Mouse (Mus musculus) retina, embryonic 14.5 days (tissue): ENCODE results near the gene Nxph3.

Experiments
- DNase-seq: peaks from one replicate; pipeline ENCODE4 v3.0.0-alpha.2; 2015; ENCODE audit warnings: low spot score

The Nxph3 gene

GRCm38 (mm10) chr11:95514298-95514861 lies at the start of gene Nxph3:
Nxph3 (minus strand) TSS chr11:95514570.
- peak; percentile 68 for DNase-seq

GRCm38 (mm10) chr11:95563849-95564248 lies 49.5 kb upstream of the Nxph3 start:
- DNase-seq, result no peak

DNA sequence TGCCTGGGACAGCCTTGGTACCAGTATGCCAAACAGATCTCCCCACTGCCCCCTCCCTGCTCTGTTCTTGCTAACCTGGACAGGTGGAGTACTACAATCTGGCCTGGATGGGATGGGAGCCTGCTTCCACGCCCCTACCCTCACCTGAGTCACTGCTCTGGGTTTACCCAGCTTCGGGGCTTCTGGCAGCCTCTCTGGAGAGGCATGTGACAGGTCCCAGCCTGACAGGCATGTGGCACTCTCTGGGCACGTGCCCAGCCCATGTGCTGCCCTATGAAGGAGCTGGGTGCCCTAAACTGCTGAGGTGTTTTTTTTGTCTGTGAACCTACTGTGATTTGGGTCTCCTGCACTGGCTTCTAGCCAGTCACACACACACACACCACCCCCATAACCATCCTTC lies 46.4 kb upstream of the Nxph3 start:
- DNase-seq, result no peak

DNA sequence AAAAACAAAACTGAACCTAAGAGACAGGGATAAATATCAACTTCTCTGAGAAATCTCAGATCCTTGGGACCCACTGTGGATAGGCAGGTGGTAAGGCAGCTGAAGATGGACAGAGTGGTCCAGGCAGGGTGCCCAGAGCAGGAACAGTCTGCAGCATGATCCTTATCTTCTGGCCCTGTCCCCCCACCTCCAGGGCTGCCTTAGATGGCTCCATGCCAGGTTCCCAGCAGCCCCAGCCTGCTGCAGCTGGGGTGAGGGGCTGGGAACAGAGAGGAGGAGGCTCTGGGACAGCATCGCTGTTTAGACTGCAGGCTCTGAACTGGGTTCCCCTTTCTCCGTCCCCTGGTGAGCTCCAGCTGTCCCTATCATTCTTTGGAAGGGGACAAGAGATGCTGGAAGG lies 45.4 kb upstream of the Nxph3 start:
- no peak for DNase-seq

GRCm38 (mm10) chr11:95557719-95558118 lies 43.3 kb upstream of the Nxph3 start:
- DNase-seq, result no peak

DNA sequence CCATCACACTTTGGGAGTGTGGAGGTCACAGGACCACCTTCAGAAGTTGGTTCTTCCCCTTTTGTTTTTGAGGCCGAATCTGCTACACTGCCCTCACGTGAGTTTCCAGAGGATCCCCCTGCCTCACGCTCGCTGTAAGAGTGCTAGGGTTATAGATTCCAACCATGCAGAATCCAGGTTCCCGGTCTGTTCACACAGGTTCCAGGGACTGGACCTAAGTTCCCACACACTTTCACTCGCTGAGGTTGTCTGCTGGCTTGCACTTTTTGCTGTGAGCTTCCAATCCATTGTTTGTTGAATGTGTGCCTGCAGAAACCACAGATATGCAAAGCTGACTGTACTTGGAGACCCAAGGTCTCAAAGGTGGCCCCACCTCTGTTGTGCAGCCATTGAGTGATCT lies 42.7 kb upstream of the Nxph3 start:
- no peak for DNase-seq

DNA sequence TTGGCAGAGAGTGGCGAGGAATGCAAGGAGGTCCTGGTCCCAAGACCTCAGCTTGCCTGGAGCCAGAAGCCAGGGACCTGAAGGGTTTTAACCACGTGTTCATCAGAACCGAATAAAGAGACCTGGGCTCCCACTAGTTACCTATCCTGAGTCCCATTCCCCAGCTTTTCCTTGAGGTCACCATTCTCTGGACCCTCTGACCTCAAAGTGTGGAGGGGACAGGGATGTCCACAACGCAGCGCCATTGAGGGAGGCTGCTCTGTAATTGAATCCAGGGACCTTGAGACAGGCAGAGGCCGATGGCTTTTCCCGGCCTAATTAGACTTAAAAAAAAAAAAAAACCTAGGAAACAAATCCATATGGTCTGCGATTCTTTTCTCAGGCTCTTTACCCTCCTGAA lies 40.9 kb upstream of the Nxph3 start:
- DNase-seq, result no peak

DNA sequence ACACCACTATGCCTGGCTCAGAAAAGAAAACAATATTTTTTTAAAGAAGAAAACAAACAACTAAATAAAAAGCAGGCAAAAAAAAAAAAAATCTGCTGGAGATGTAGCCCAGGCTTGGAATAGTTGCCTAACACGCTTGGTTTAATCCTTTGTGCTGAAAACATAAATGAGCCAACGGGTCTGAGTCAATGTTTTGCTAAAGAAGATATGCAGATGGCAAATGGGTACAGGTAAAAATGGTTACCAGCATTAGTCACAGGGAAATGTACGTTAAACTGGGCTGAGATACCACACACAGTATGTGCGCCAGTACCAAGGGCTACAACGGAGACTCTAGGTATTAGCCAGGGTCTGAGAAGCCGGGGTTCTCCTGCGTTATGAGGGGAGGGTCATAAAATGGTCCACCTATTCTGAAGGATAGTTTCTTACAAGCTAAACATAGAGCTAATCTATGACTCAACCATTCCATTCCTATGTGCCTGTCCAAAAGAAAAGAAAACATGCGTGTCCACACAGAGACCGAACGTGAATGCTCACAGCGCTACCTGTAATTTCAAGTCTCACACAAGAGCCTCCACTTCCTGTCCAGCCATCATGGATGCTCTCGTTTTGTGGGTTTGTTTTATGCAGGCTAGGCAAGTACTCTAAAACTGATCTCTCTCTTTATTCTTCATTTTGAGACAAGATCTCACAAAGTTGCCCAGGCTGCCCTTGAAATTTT lies 36.1 kb upstream of the Nxph3 start:
- no peak for DNase-seq

- no peak for DNase-seq
Measured at GRCm38 (mm10) chr11:95546021-95546782, 31.8 kb upstream of the Nxph3 start.

DNA sequence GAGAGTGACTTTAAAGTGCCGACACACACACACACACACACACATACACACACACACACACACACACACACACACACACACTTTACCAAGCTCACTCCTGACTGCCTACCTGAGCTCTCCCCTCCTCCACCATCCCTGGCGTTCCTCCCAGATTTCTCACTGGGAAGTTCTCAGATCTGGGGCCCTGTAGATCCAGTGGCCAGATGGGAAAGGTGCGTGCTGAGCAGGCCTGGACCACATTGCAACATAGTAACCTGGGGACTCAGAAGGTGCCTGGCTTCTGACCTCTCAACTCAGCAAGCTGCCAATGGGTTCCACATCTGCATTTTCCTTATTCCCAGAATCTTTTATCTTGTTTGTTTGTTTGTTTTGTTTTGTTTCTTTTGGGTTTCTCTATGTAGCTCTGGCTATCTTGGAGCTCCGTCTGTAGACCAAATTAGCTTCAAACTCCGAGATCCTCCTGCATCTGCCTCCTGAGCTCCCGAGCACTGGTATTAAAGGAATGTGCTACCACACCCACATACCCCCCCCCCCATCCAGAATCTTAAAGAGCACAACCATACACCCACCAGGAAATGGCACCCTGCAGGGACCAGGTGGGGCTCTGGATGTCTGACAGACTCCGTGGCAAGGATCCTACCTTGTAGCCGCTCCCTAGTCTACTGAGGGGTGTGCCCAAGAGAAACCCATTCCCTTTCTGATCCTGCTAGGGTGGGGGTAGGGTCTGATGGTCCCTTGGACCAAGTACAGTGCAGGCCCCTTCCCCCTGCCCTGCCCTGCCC lies 30.4 kb upstream of the Nxph3 start:
- DNase-seq, result no peak

- no peak for DNase-seq
Measured at GRCm38 (mm10) chr11:95540637-95541385, 26.4 kb upstream of the Nxph3 start.

DNA sequence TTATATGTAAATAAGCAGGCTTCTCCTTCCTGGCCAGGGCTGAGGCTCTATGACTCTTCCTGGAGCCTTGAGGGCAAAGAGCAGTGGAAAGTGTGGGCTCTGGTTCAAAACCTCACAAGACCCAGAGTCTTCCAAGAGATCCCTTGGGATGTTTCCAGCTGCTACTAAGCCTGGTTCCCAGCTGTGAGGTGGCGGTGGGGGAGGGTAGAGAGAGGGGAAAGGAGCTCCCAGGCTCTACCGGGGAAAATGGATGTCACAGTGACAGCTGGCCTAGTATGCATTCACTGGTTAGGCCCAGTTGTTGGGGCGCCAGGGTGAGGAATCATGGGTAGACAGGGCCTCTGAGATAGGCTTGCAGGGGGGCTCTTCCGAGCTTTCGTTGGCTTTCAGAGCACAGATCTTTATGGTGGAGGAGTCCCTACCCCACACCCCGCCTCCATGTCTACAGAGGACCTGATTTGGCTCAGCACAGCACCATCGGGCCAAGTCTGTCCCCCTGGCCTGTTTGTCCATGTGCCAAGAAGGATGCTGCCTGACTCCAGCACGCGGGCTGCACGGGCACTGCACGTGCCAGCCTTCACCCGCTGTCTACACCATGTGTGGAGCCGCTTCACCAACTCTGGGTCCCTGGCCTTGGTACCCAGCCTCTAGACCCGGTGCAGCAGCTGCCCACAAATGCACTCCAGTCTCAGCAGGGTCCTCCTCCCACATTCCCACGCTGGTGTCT lies 24.2 kb upstream of the Nxph3 start:
- no peak for DNase-seq

DNA sequence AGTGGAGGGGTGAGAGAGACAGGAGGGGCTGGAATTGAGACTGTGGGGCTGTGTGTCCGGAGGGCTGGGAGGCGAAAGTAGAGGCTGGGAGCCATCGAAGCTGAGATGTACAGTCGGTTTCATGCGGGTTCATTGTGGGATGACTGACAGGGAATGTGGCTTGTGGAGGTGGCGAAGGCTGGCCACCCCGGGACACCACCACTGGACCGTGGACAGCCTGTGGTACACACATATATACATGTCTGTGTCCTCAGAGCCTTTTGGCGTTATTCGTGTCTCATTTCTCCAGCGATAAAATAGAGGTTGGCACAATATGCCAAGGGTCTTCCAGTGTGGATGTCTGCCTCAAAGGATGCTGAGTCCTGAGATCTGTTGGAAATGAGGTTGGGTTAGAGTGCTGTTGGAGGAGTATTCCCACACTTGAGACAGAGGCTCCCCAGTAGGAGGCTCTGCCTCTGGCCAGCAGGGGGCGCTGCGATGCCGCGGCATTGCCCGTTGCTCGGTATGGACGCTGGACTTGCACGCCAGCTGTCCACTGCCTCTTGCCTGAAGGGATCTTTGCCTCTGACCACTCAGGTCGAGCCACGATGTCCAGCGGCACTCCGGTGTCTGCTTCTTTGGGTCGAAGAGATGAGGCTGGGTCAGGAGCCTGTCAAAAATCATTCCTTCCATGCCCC lies 19.3 kb upstream of the Nxph3 start:
- peak; percentile 95 for DNase-seq

- DNase-seq, result no peak
Measured at GRCm38 (mm10) chr11:95532353-95533072, 18.1 kb upstream of the Nxph3 start.

- DNase-seq, result no peak
Measured at GRCm38 (mm10) chr11:95528231-95528630, 13.9 kb upstream of the Nxph3 start.

GRCm38 (mm10) chr11:95527307-95527706 lies 12.9 kb upstream of the Nxph3 start:
- no peak for DNase-seq

GRCm38 (mm10) chr11:95521563-95521962 lies 7.2 kb upstream of the Nxph3 start:
- peak; percentile 86 for DNase-seq

DNA sequence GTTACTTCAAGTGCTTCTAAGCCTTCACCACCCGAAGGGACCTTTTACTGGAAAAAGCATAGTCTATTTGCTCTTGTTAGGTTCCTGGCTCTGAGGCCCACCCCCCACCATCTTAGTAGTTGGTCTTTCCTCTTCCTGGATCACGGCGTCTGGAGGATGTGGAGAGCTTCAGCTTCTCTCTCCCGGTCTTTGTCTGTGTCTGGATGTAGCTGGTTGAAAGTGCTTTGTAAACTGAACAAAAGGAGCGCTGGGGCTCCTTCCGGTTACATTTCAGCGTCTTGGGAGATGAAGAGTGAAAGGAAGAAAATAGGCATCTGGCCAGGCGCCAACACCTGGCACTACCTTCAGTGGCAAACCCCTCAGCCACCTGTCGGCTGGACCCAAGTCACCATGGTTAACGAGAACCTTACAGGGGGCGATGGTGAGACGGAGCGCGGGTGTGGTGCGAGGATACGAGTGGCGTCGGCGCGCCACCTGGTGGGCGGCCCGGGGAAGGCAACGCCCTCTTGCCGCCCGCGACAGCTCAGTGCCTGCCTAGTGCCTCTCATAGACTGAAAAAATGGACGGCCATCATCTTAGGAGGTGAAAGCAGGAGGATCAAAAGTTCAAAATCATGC lies 6.2 kb upstream of the Nxph3 start:
- DNase-seq, result peak; percentile 96

DNA sequence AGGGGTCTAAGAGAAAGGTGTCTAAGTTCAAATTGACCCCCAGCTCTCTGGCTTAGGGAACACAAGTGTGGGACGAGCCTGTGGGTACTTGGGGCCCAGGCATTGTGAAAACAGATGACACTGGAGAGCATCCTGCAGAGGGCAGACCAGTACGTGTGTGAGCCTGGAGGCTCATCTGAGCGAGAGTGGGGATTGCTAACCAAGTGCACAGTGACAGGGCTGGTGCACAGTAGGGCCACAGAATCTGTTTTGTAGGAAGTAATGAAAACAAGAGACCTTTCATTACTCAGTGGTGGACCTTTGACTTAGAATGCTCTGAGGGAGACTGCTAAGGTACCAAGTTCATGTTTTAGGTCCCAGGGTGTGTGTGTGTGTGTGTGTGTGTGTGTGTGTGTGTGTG lies 5.6 kb upstream of the Nxph3 start:
- no peak for DNase-seq
